Mouse (Mus musculus) megakaryocyte, embryonic 14.5 days (primary cell): ENCODE data around the gene Tmem81.

Experiments used
- FLI1 ChIP-seq: IDR thresholded peaks from 2 replicates; pipeline ENCODE4 v1.6.1; 2012; ENCODE audit warnings: low read length, inconsistent platforms, mixed read lengths
- GATA1 ChIP-seq: IDR thresholded peaks from 3 replicates; pipeline ENCODE4 v1.6.1; 2012; ENCODE audit warnings: mixed read lengths, low read length, inconsistent platforms, borderline replicate concordance

DNA sequence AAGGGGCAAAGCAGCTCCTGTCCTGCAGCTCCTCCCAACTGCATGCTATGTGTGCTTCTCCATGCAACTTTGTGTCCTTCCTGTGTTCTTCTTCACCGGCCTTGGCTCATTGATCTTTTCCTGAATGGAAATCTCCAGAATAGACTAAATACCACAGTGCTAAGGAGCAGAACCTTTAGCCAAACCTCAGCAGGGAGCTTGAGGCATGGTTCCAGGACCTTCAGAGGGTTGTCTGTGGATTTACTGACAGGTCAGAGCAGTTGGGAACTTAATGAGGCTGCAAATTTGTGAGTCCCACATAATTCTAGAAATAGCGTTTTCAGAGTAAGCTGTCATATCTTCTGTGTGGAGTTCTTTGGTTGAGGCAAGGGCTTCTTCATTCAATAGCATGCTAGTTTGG lies 5.5 kb upstream of the Tmem81 start:
- no peak for TF ChIP-seq GATA1
- no peak for TF ChIP-seq FLI1
